In the genomic region with DNA sequence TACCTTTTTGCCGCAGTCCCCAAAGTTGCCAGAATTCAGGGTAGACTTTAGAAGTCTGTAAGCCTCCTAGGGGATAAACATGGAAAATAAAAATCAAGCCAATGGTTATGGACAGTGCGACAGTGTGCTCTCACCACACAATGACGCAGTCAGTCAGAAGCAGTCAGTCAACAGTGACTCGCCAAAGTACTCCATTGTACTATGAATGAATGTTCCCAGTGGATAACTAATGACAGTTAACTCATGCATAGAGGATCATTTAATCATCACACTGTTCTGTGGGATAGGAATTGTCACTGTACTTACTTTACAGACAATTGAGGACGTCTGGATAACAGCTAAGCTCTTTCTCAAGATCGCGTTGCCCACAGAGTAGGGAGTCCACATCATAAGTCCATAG, we compare ENCODE assay signal across 39 mouse cellular contexts. TPM values are rescaled to one million over a fixed set of nuclear protein-coding genes. Genes with fewer than 3 reads are reported as not detected.
"Had no signal": no experiment of that assay in that cellular context is flagged by ENCODE, and none has a peak within 500 bp of the region (broad histone marks: within the 10 kb centered on the region; RNA-seq: fewer than 3 reads in every experiment).

No protein-coding gene starts in this region.

- H3K9me3 ChIP-seq: heart, embryonic 13.5 days; heart, embryonic 15.5 days; hindbrain, embryonic 12.5 days; kidney, embryonic 15.5 days; limb, embryonic 10.5 days; limb, embryonic 12.5 days; liver, embryonic 13.5 days; liver, embryonic 15.5 days had no signal

- H3K4me1 ChIP-seq: heart, embryonic 13.5 days; heart, embryonic 15.5 days; hindbrain, embryonic 12.5 days; kidney, embryonic 15.5 days; limb, embryonic 10.5 days; limb, embryonic 12.5 days; liver, embryonic 13.5 days; liver, embryonic 15.5 days had no signal

- H3K27ac ChIP-seq: heart, adult 2 months; heart, embryonic 13.5 days; heart, embryonic 15.5 days; hindbrain, embryonic 12.5 days; hindbrain, embryonic 14.5 days; kidney, embryonic 15.5 days; kidney, postnatal 0 days; left cerebral cortex, adult 2 months; limb, embryonic 10.5 days; limb, embryonic 12.5 days; liver, embryonic 13.5 days; liver, embryonic 15.5 days had no signal

- DNase-seq: gastrocnemius, postnatal 14 days; gastrocnemius, postnatal 36 days; heart, adult 2 months; heart, postnatal 14 days; heart, postnatal 36 days; kidney, adult 11 months; kidney, adult 2 months; kidney, adult 9 months; kidney, postnatal 14 days; kidney, postnatal 36 days; layer of hippocampus, adult 9-11 months; liver; liver, embryonic 13.5 days had no signal

- H3K4me2 ChIP-seq: heart, embryonic 11.5 days; heart, embryonic 13.5 days; heart, embryonic 15.5 days; hindbrain, embryonic 12.5 days; hindbrain, embryonic 14.5 days; kidney, embryonic 15.5 days; limb, embryonic 12.5 days; liver, embryonic 11.5 days; liver, embryonic 13.5 days; liver, embryonic 15.5 days had no signal

- H3K4me3 ChIP-seq: heart, adult 2 months; heart, embryonic 13.5 days; heart, embryonic 15.5 days; hindbrain, embryonic 12.5 days; kidney, embryonic 15.5 days; left cerebral cortex, adult 2 months; limb, embryonic 10.5 days; limb, embryonic 12.5 days; liver, embryonic 13.5 days; liver, embryonic 15.5 days had no signal

- ATAC-seq: hindbrain, embryonic 16.5 days; intestine, embryonic 16.5 days had no signal

- H3K36me3 ChIP-seq: heart, embryonic 13.5 days; heart, embryonic 15.5 days; hindbrain, embryonic 12.5 days; kidney, embryonic 15.5 days; limb, embryonic 10.5 days; limb, embryonic 12.5 days; liver, embryonic 13.5 days; liver, embryonic 15.5 days had no signal

- H3K27me3 ChIP-seq: heart, embryonic 13.5 days; heart, embryonic 15.5 days; hindbrain, embryonic 12.5 days; kidney, embryonic 15.5 days; limb, embryonic 12.5 days; liver, embryonic 13.5 days; liver, embryonic 15.5 days had no signal

- H3K9ac ChIP-seq: heart, embryonic 13.5 days; heart, embryonic 15.5 days; hindbrain, embryonic 12.5 days; hindbrain, embryonic 14.5 days; kidney, embryonic 15.5 days; limb, embryonic 12.5 days; liver, embryonic 13.5 days; liver, embryonic 15.5 days had no signal

RNA-seq across cellular contexts. Expression of a gene that starts 43.3 kb away (rescaled TPM):
- total RNA-seq: gastrocnemius, adult 18-20 months; gastrocnemius, adult 8-10 months; gastrocnemius, postnatal 14 days; gastrocnemius, postnatal 36 days; heart, adult 2 months; heart, postnatal 14 days; heart, postnatal 36 days; hematopoietic stem cell, adult 5-6 weeks; layer of hippocampus, adult 18-20 months; layer of hippocampus, adult 8-10 months; layer of hippocampus, postnatal 14 days; left cerebral cortex, adult 2 months; left cerebral cortex, postnatal 10 days; left cerebral cortex, postnatal 36 days had no signal
- polyA plus RNA-seq: heart, embryonic 11.5 days; heart, embryonic 13.5 days; heart, embryonic 15.5 days; heart, postnatal 0 days; hindbrain, embryonic 12.5 days; hindbrain, embryonic 14.5 days; hindbrain, embryonic 16.5 days; intestine, embryonic 14.5 days; intestine, embryonic 16.5 days; kidney, adult 2 months; kidney, embryonic 15.5 days; kidney, postnatal 0 days; large intestine, adult 2 months; limb, embryonic 10.5 days; limb, embryonic 12.5 days; limb, embryonic 14.5 days; liver, embryonic 11.5 days; liver, embryonic 13.5 days; liver, embryonic 15.5 days had no signal
